Mouse (Mus musculus) embryonic facial prominence, embryonic 15.5 days (tissue): ENCODE data around the gene Fam126a. TPM values are rescaled to one million over a fixed set of nuclear protein-coding genes. Genes with fewer than 3 reads are reported as not detected.

Source experiments
- ATAC-seq: fragments of 200-750 bp; cut with Nextera tagmentation; 2 replicates; pipeline ENCODE4 v1.8.0; 2017; ENCODE audit warnings: low read depth, moderate TSS enrichment; ENCODE audit not compliant: insufficient number of reproducible peaks, low FRiP score, low TSS enrichment
- H3K27ac ChIP-seq: fragments of 300-500 bp; sonication (generic); replicated peaks from 2 replicates; pipeline ENCODE4 v1.5.1; 2015; ENCODE audit warnings: mild to moderate bottlenecking, inconsistent platforms
- H3K27me3 ChIP-seq: fragments of 300-500 bp; sonication (generic); 2 replicates; pipeline ENCODE4 v1.6.1; 2015; ENCODE audit warnings: inconsistent platforms
- H3K36me3 ChIP-seq: fragments of 300-500 bp; sonication (generic); 2 replicates; pipeline ENCODE4 v1.6.1; 2015; ENCODE audit warnings: mild to moderate bottlenecking, inconsistent platforms
- H3K4me1 ChIP-seq: fragments of 300-500 bp; sonication (generic); 2 replicates; pipeline ENCODE4 v1.6.1; 2015; ENCODE audit warnings: inconsistent platforms
- H3K4me2 ChIP-seq: fragments of 300-500 bp; sonication (generic); replicated peaks from 2 replicates; pipeline ENCODE4 v1.6.1; 2015; ENCODE audit warnings: mild to moderate bottlenecking, inconsistent platforms
- H3K4me3 ChIP-seq: fragments of 300-500 bp; sonication (generic); replicated peaks from 2 replicates; pipeline ENCODE4 v1.5.1; 2015; ENCODE audit warnings: mild to moderate bottlenecking, inconsistent platforms
- H3K9ac ChIP-seq: fragments of 300-500 bp; sonication (generic); 2 replicates; pipeline ENCODE4 v1.6.1; 2015; ENCODE audit warnings: inconsistent platforms
- H3K9me3 ChIP-seq: fragments of 300-500 bp; sonication (generic); replicated peaks from 2 replicates; pipeline ENCODE4 v1.6.1; 2016; ENCODE audit warnings: inconsistent platforms
- WGBS: fragments of 180-500 bp; shearing (Covaris S2); methylation state at CpG from one replicate; pipeline ENCODE4 v1.1.7; 2015; 5-methylcytosine and 5-hydroxymethylcytosine counted together
- polyA plus RNA-seq: library from polyadenylated mRNA; unstranded; fragments of >200 nt; fragmentation: Nextera tagmentation; extraction: Ambion mirVana; gene quantifications from 2 replicates; pipeline ENCODE4 v1.2.1, GENCODE M21; 2015

The Fam126a gene
- polyA plus RNA-seq, 1 experiment from 2014 or later = 25.4 TPM

DNA sequence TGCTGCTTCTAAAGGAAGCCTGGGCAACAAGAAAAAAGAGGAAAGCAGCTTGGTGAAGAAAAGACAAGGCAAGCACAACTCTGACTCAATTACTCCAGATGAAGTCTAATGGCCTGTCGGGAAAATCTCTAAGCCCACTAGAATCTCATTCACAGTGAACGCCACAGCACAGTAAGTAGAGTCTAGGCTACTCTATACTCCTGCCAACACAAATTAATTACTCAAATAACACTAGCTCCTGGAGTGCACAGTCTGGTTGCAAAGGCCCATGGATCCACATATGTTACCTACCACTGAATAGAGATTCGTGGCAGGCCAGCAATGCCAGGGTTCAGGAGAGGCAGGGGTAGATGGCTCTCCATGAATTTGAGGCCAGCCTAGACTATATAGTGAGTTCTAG lies 40.5 kb downstream of the Fam126a start:
- Histone ChIP-seq H3K36me3 (peaks cover 9% of the 10 kb centered on the region; the same call in 1 of the 2 replicates), H3K9me3 (no peaks in the 10 kb centered on the region), H3K27ac (no peak overlapping the region), H3K27me3 (no peaks in the 10 kb centered on the region), H3K4me2 (no peak overlapping the region), H3K4me3 (no peak overlapping the region), H3K4me1 (peaks cover 14% of the 10 kb centered on the region; the same call in 1 of the 2 replicates), H3K9ac (no peak overlapping the region)
- 84% methylated on average over 3 of the region's 3 CpGs for WGBS
- ATAC-seq = no peak

GRCm38 (mm10) chr5:23987792-23988191 lies 42.7 kb downstream of the Fam126a start:
- no peaks in the 10 kb centered on the region for H3K27me3 ChIP-seq
- no peak overlapping the region for H3K4me3 ChIP-seq
- H3K4me2 ChIP-seq = no peak overlapping the region
- 62% methylated on average over 10 of the region's 10 CpGs for WGBS
- no peak overlapping the region for H3K27ac ChIP-seq
- no peak for ATAC-seq
- no peaks in the 10 kb centered on the region for H3K9me3 ChIP-seq
- H3K9ac ChIP-seq = no peak overlapping the region
- H3K4me1 ChIP-seq = 0 out of 2 replicates have a peak, but pooled peaks cover 2% of the 10 kb centered on the region
- peaks cover 12% of the 10 kb centered on the region; the same call in 1 of the 2 replicates for H3K36me3 ChIP-seq

DNA sequence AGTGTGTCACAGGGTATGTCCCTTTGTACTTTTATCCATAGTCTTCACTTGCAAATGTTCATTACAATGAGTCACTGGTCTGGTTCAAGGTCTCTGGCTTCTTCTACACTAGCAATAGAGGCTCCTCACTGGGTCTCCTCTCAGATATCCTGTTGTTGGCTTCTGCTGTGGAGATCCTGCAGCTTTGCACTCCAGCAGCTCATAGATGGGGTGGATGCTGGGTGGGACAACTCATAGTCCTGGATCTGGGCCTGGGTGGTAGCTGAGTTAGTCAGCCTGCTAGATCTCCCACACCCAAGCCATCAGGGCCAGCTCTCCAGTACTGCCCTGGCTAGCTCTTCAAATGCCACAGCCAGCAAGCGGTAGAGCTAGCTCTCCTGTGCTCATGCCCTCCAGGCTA lies 48.4 kb downstream of the Fam126a start:
- WGBS = 53% methylated on average over 1 of the region's 1 CpGs
- Histone ChIP-seq H3K4me1 (no peaks in the 10 kb centered on the region), H3K4me2 (no peak overlapping the region), H3K27ac (no peak overlapping the region), H3K36me3 (peaks cover 33% of the 10 kb centered on the region), H3K9me3 (no peaks in the 10 kb centered on the region), H3K27me3 (no peaks in the 10 kb centered on the region), H3K9ac (no peak overlapping the region), H3K4me3 (no peak overlapping the region)
- no peak for ATAC-seq

GRCm38 (mm10) chr5:23978516-23978915 lies 52.0 kb downstream of the Fam126a start:
- Histone ChIP-seq H3K27ac (no peak overlapping the region), H3K27me3 (no peaks in the 10 kb centered on the region), H3K36me3 (peaks cover 24% of the 10 kb centered on the region), H3K4me1 (no peaks in the 10 kb centered on the region), H3K9me3 (no peaks in the 10 kb centered on the region), H3K4me2 (no peak overlapping the region), H3K9ac (no peak overlapping the region), H3K4me3 (no peak overlapping the region)
- ATAC-seq = no peak
- WGBS = 84% methylated on average over 14 of the region's 14 CpGs

DNA sequence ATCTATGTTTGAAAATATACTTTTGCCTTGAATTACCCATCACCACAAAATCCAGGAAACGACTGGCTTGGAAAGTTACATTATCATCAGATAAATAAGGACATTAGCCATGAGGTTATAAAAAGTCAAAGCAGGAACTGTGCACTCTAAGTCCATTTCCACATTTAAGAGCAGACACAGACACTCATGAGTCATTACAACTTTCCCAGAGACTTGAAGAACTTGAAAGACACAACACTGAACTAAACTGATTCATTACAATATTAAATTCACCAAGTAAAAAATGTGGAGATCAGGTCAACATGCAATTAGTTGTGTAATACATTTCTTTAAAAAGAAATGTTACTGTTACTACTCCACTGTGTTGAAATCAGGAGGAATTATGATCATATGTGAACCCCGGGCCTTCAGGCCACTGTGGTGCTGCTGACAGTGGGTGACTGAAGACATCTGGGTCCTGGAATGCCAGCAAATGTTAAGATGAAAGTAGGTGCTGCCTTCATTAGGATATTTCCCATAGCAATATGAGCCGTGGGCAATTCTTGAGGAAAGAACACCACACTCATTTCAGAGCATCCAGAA lies 55.4 kb downstream of the Fam126a start:
- 52% methylated on average over 3 of the region's 3 CpGs for WGBS
- Histone ChIP-seq H3K27ac (no peak overlapping the region), H3K4me1 (no peaks in the 10 kb centered on the region), H3K4me2 (no peak overlapping the region), H3K9me3 (no peaks in the 10 kb centered on the region), H3K36me3 (peaks cover 12% of the 10 kb centered on the region; the same call in 1 of the 2 replicates), H3K27me3 (no peaks in the 10 kb centered on the region), H3K4me3 (no peak overlapping the region), H3K9ac (no peak overlapping the region)
- no peak for ATAC-seq

DNA sequence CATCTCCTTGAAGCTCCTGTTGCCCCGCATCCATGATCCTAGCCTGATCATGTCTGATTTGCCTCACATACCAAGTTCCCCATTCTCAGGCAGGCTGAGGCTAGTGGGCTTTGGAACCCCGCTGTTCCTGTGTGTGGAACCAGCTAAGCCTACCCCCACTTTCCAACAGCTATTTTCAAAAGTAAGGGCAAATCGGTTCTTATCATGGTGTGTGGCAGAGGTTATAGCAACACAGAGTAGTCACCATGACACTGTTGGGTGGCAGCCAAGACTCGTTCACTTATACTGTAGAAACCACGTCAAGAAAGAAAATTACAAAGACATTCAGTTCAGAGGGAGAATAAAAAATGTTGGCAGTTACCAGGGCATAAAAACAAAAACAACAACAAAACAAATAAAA lies 62.8 kb downstream of the Fam126a start:
- Histone ChIP-seq H3K27ac (no peak overlapping the region), H3K9me3 (no peaks in the 10 kb centered on the region), H3K4me1 (no peaks in the 10 kb centered on the region), H3K36me3 (peaks cover 9% of the 10 kb centered on the region), H3K4me3 (no peak overlapping the region), H3K9ac (no peak overlapping the region), H3K27me3 (no peaks in the 10 kb centered on the region), H3K4me2 (no peak overlapping the region)
- no peak for ATAC-seq
- 61% methylated on average over 5 of the region's 5 CpGs for WGBS

- Histone ChIP-seq H3K27me3 (no peaks in the 10 kb centered on the region), H3K9me3 (no peaks in the 10 kb centered on the region), H3K9ac (no peak overlapping the region), H3K27ac (no peak overlapping the region), H3K4me2 (no peak overlapping the region), H3K4me3 (no peak overlapping the region), H3K36me3 (peaks cover 9% of the 10 kb centered on the region), H3K4me1 (no peaks in the 10 kb centered on the region)
- WGBS = 75% methylated on average over 10 of the region's 10 CpGs
- ATAC-seq = no peak
Measured at GRCm38 (mm10) chr5:23964599-23965165, 65.8 kb downstream of the Fam126a start.

DNA sequence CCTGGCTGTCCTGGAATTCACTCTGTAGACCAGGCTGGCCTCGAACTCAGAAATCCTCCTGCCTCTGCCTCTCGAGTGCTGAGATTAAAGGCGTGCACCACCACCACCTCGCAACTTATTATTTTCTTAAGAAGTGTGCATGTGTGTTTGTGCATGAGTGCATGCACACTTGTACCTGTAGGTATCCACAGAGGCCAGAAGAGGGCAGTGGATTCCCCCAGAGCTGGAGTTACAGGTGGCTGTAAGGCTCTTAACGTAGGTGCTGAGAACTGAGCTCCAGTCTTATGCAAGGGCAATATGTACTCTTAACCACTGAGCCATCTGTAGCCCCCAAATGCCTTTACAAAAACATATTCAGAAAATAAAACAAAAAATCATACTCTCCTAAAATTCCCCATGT lies 77.4 kb downstream of the Fam126a start:
- H3K36me3 ChIP-seq = no peaks in the 10 kb centered on the region
- H3K27ac ChIP-seq = no peak overlapping the region
- H3K4me2 ChIP-seq = no peak overlapping the region
- H3K9ac ChIP-seq = no peak overlapping the region
- H3K4me3 ChIP-seq = no peak overlapping the region
- H3K4me1 ChIP-seq = no peaks in the 10 kb centered on the region
- ATAC-seq = no peak
- 92% methylated on average over 5 of the region's 5 CpGs for WGBS
- no peaks in the 10 kb centered on the region for H3K9me3 ChIP-seq
- no peaks in the 10 kb centered on the region for H3K27me3 ChIP-seq

GRCm38 (mm10) chr5:23948071-23948470 lies 82.4 kb downstream of the Fam126a start:
- Histone ChIP-seq H3K4me1 (no peaks in the 10 kb centered on the region), H3K36me3 (no peaks in the 10 kb centered on the region), H3K27me3 (no peaks in the 10 kb centered on the region), H3K4me2 (no peak overlapping the region), H3K9ac (no peak overlapping the region), H3K27ac (no peak overlapping the region), H3K9me3 (no peaks in the 10 kb centered on the region), H3K4me3 (no peak overlapping the region)
- 35% methylated on average over 3 of the region's 3 CpGs for WGBS
- ATAC-seq = no peak

GRCm38 (mm10) chr5:23945056-23945455 lies 85.4 kb downstream of the Fam126a start:
- Histone ChIP-seq H3K9me3 (no peaks in the 10 kb centered on the region), H3K4me3 (no peak overlapping the region), H3K27me3 (no peaks in the 10 kb centered on the region), H3K4me2 (no peak overlapping the region), H3K36me3 (no peaks in the 10 kb centered on the region), H3K4me1 (no peaks in the 10 kb centered on the region), H3K27ac (no peak overlapping the region), H3K9ac (no peak overlapping the region)
- WGBS = 0% methylated on average over 1 of the region's 1 CpGs
- ATAC-seq = no peak

DNA sequence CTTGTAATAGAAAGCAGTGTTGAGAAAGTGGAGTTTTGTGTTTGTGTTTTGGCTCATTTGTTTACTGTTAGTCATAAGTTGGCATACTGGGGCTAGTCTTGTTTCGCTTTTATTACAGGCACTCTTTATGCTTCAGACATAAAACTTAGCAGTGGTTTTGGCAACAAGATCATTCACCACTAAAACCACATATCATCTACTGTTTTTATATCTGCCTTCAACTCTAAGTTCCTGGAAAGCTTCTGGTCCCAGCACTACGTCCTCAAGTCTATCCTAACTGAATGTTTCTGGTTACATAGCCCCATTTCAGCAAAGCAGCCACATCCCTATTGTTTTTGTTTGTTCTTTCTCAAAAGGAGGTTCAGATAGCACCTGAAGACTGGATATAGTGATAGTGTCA lies 87.0 kb downstream of the Fam126a start:
- no peak overlapping the region for H3K4me3 ChIP-seq
- H3K4me2 ChIP-seq = no peak overlapping the region
- H3K9me3 ChIP-seq = no peaks in the 10 kb centered on the region
- no peaks in the 10 kb centered on the region for H3K36me3 ChIP-seq
- WGBS = 84% methylated on average over 2 of the region's 2 CpGs
- no peaks in the 10 kb centered on the region for H3K4me1 ChIP-seq
- no peak overlapping the region for H3K27ac ChIP-seq
- no peaks in the 10 kb centered on the region for H3K27me3 ChIP-seq
- H3K9ac ChIP-seq = no peak overlapping the region
- no peak for ATAC-seq
